Mouse (Mus musculus) heart, adult 18-20 months (tissue): ENCODE measurements around the gene Gpc5. TPM values are rescaled to one million over a fixed set of nuclear protein-coding genes. Genes with fewer than 3 reads are reported as not detected.

ENCODE experiments used
- DNase-seq, 2 experiments: peaks; one replicate each; pipeline ENCODE4 v3.0.0; 2021 to 2022; ENCODE audit warnings: mixed read lengths in 1 of 2
- total RNA-seq, 2 experiments: library from RNA; stranded (reverse); gene quantifications; 2 replicates each; pipeline ENCODE4 v1.2.3; 2021

Gpc5 gene
- total RNA-seq, 2 experiments from 2014 or later, result not detected

DNA sequence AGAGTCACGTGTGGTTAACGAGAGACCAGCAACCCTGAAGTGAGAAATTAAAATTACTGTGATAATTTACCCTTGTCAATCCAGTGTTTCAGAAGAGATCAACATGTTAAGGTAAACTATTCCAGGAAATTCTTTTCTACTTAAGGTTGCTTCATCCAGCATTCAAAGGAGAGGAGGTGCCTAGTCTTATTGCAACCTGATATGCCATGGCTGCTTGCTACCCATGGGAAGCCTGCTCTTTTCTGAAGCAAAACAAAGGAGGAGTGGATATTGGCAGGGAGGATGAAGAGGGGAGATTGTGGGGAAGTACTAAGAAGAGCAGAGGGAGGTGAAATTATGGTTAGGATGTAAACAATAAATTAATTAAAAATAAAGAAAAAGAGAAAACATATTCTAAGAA, 15.5 kb downstream of the Gpc5 start:
- DNase-seq, result no peak

DNA sequence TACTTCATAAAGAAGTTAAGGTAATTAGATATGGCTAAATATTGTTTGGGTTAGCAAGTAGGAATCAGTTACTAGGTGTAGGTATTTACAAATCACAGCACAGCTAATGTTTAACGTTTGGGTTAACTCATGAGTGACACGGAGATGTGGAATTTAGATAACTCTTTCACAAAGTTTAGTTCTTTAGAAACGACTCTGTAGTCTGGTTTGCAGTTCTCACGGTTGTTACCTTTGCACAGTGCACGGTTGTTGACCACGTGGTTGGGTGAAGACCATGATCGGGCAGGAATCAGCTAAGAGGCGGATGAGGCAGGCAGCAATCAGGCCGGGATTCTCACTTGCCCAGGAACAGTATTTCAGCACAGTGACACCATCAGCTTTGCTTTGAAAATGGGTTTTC, 26.6 kb downstream of the Gpc5 start:
- DNase-seq, result no peak

DNA sequence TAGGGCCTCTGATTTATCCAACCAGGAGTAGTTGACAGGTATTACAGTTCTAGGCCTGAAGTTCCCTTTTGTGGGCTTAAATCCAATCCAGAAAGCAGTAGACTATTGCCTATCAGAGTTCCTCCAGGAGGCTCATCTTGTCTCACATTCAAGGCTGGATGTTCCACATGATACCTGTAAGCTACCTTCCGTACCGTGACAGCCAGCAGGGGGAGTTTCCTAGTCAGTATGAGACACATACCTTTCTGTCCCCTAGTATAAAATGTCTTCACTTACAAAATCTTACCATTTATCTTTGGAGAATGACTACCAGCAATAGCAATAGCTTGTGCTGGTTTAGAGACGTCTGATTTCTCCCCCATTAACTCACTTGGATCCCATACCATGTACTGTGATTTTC, 56.8 kb downstream of the Gpc5 start:
- no peak for DNase-seq

DNA sequence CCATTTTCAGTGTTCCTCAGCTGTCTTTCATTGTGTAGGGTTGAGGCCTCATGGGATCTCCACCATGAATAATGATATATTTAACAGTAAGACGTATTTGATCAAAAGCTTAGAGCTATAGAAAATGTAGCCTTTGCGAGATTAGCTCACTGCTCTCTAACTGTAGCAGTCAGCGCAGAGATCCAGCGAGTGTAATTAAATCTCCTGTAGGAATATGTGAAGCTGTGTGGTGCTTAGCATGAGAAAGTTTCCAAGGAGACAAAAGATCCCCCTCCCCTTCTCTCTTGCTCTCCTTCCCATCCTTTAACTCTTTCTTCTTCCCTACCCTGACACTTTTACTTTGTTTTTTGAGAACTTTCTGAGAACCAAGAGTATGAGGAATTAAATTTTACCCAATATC, 64.6 kb downstream of the Gpc5 start:
- DNase-seq, result no peak

DNA sequence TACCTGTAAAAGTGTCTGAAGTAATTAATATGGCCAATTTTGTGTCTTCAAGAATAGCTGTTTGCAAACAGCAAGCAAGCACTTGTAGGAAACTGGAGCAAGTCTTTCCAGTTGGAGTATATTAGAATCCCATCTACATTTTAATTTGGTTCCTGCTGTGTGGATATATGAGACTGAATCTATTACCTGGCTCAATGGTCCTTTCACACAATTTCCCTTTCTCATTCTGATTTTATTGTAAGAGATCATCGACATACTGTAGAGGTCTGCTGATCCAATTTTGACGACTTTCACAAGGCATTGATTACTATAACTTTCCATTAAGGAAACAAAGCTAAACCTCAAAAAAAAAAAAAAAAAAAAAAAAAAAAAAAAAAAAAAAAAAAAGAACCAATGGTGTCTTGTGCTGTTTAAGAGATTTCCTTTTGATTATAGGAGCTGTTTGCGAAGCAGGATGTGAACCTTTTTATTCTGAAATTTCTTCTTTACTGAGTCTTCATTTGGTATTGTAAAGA, 85.4 kb downstream of the Gpc5 start:
- DNase-seq, result no peak

DNA sequence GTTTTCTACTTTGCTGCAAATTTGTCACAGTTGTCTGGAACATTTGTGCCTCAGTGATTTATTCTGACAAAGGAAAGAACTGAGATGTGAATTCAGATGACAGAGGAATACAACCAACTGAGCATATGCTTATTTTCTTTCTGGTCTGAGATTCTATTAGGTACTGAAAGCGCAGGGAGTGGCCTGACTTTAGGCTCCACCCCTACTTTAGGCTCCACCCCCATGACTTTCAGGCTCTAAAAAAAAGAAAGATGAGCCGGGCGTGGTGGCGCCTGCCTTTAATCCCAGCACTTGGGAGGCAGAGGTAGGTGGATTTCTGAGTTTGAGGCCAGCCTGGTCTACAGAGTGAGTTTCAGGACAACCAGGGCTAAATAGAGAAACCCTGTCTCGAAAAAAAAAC, 87.9 kb downstream of the Gpc5 start:
- DNase-seq, result no peak

DNA sequence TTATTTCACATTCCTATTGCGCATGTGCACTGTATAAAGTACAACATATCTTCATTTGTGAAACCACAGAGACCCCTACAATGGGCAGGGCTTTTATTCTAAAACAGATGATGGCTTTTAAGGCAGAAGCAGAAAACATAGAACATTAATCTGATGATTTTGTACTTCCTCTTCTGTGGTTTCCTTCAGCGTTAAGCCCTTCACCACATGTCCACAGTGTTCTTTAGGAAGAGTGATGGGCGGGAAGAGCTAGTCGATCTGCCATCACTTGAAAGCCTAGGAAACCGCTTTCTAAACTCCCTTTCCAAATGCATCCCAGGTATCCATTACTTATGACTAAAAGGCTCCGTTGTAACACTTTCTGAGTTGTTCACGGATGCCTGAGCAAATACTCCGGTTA, 96.2 kb downstream of the Gpc5 start:
- no peak for DNase-seq

DNA sequence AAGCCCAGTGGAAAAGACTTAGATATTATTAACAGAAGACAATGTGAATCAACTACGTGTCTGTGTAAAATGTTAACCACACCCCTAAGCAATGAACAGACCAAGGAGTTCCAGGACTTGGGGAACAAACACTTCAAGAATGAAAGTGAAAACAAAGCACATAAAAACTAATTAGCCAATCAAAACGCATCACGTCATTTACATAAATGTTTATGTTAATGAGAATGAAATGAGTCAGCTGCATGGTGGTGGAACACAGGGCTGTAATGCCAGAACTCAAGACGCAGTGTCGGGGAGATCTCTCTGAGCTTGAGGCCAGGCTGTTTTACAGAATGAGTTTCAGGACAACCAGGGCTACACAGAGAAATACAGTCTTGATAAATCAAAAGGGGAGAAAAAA, 136.1 kb downstream of the Gpc5 start:
- no peak for DNase-seq

DNA sequence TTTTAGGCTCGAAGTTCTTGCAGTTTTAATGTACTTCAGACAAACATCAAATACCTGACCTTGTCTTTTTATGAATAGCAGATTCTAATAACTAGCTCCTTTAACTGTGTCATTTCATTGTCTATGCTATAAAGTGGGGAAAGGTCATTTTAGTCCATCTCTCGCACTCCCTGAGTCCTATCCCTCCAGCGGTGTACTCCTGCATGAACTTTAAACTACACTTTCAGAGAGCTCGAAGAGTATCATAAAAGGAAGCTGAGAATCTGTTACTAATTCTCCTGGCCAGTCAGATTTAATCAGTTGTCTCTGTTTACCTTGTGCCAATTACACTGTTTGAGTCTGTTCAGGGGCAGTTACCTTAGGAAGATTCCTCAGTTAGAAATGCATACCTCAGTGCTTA, 144.4 kb downstream of the Gpc5 start:
- no peak for DNase-seq

DNA sequence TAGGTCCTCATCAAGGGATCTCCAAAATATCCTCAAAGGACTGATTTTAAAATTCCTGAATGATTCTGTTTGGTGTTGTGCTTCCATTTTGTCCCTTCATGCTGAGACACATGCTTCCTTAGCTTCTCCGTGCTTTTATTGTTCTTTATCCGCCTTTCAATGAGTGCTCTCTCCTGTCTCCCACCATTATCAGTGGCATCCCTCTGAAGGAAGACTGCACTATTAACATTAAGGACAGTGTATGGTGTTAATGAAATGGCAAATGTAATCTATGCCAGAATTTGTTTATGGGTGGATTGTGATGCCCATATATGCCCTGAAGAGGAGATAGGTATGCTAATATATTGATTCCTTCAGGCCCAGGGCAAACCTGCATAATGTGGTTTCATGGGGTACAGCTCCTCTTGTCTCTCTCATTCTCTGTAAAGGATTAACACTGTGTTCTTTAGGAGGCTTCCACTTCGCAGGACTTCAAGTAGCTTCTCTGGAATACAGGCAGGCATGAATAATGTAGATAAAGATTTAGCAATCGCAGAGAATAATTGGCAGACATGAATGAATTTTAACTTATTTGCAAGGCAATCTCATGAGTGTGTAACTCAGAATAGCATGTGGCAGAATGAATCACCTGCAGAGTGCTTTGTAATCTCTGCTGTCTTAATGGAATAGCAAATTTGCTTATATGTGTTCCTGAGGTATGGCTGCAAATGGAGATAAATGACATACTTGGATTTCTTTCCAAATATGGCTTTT, 148.8 kb downstream of the Gpc5 start:
- no peak for DNase-seq

DNA sequence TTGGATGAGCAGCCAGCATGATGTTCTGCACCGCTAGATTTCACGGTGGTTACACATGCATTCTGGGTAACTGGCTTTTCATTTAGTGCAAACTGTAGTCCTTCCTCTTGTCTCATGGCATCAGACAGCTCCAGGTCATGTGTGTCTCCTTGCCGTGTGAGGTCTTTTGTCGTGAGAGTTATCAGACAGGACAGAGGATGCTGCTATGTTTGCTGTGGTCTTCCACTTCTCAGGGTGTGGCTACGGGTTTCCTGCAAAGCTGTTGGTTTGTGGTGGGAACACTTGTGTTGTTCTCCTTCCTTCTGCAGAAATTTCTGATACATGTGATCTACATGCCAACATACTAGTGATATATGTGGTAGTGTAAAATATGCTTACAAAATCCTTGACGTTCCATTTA, 158.5 kb downstream of the Gpc5 start:
- DNase-seq, result no peak

DNA sequence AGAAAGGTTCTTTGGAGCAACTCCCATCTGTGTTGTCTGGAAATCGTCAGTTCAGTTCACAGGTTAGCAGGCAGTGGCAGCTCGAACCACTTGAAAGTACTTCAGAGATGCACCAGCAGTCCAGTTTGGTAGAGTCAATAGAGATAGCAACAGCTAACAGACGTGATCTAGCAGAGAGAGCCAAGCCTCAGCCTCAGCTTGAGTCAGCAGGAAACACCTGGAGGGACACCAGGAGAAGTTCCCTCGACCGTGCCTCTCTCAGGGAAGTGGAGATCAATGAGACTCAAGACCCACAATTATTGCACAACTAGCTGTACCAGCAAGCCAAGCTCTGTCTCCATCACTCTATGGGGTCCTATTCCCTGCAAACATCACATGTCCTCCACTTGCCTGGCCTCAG, 159.8 kb downstream of the Gpc5 start:
- no peak for DNase-seq

DNA sequence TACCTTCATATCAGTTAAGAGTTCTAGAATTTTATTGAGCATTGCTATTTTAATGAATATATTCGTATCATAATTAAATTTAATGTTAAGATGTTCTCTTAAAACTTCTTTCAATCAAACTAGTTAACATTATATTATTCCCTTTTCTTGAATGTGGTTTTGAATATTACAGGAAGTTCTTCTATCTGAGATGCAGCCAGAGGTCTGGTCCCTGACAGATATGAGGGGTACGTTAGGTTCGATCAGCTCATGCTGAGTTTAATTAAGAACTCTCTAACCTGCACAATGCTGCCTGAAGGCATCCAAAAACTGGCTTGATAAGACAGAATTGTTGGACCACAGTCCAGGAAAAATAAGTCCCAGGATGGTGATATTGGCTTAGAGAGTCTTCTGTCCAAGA, 161.1 kb downstream of the Gpc5 start:
- DNase-seq, result no peak

DNA sequence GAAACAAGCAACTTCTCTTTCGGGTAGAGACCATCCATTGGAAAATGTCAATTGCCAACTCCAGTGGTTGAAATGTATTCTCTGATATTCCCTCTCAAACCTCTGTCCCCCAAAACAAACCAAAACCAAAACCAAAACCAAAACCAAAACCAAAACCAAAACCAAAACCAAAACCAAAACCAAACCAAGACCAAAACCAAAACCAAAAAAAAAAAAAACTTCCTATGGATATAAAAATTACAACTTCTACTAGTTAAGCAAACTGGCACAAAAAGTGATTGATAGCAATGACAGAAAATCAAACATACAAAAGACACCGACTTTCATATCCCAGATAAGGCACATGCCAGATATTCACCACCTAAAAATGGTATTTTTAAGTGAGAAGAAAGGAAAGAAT, 161.7 kb downstream of the Gpc5 start:
- no peak for DNase-seq

DNA sequence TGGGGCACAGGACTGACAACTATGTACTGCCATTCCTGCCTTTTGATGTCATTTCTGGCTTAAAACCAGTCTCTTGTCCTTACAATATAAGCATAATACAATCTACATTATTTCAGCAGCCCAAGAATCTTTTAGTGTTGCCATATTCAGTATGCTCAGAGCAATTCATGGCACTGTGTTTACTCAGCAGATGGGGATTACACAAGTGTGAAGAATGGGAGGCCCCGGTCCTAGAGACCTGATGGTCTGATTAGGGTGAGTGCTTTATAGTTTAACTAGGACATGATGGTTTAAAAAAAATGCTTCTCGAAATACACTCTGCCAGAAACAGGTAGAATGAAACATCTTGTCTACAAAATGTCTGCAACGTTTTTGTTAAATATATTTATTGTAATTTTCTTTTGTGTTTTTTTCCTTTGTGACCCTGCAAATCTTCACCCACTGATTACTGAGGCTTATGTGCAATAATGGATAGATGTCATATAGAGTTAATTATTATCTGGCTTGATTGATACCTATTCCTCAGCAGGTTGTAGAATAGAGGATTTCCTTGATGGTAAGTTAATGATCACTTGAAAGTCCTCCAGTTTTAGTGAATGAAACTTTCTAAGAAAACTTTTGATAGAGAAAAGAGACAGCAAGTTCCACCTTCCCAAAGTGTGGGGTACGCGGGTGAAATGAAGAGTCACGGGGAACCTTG, 177.8 kb downstream of the Gpc5 start:
- no peak for DNase-seq

DNA sequence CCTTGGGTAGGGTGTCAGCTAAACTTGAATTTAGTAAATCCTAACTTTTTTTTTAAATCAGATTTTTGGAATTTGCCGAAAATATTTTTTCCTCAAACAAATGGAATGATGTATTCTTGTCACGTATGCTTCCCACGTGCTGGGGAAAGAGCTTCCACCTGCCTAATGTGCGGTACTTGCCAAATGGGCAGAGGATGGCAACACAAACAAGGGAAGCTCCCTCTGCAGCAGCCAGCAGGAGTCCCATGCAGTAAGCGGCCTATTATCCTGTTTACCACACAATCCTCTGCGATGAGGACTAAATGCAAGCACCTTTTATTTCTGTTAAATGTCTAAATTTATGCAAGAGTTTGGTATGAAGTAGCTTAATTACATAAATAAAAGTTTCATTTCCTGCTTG, 178.4 kb downstream of the Gpc5 start:
- DNase-seq, result no peak

DNA sequence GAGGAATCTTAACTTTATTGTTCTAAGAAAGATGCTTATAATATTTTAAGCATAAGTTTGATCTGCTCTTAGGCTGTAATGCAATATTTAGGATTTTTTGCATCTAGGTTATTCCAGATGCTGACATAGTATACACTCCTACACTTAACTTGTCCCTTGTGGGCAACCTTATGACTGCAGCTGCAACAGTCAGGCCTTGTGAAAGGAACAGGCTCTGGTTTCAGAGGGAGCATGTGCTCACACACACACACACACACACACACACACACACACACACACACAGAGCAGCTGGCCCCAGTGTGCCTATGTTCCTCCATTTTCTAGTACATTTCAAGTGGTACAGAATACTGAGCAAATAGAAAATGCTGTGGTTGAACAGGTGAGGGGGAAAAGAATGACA, 190.8 kb downstream of the Gpc5 start:
- no peak for DNase-seq

DNA sequence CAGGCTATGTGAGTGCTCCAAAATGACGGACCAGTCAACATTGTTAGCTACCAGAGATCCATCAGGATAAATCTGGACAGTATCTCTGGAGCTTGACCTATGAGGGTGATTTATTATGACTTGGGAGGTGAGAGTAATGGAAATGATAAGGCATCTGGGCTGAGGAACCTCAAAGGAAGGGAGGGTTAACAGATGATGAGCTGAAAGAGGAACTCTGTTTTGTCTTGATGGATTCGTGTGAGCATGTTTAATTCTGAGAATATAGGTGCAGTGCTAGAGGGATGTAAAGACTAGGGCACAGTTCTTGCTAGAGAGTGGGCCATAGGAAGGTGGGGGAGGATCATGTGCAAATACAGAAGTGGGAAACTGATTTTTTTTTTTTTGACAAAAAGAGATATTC, 232.2 kb downstream of the Gpc5 start:
- DNase-seq, result no peak

DNA sequence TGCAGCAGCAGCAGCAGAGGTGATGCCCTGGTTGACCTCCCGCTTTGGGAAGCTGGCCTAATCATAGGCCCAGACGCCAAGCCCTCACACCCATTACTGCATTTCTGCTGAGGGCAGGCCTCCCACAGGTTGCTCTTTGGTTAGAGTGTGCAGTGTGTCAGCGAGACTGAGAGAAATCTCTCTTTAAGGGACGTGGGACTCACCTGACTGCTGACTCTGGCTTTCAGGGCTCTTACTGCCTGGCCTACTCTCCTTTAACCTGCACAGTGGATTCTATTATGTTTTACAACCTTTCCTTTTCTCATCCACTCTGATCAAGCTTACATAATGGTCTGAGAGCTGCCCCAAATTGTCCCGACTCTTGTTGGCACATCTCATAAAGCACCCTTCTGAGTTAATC, 234.4 kb downstream of the Gpc5 start:
- DNase-seq, result no peak

DNA sequence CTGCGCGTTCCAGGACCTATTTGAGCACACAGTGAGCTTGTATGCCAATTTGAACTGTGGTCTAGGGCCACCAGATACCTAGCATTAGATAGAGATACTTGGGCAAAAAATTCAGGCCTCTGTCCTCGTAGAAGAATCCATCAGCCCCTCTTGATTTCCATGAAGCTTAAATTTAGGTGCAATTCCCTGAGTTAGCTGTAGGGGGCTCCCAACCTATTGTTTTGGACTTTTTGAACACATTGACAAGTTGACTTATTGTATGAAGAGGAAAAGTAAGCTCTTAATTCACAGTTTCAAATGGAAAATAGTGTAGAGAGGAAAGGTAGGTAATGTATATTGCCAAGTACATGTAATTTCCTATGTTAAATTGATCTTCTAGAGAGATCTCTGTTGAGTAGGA, 247.1 kb downstream of the Gpc5 start:
- DNase-seq, result no peak

DNA sequence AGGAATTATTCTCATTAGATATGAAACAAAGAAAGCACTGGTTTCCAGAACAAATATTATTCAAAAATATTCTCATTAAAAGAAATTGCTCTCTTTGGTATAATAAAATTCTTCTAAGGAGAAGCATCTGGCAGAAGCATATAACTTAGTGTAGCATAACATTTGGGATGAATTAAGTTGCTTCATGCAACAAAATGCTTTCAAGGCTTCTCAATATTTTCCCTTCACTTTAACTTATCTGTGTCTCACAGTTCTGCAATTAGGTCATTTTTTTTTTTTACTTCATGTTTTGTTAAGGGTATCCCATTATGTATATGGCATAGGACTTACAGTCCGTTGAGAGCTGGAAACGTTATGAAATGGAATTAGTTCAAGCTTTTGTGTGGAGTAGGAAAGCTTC, 250.6 kb downstream of the Gpc5 start:
- DNase-seq, result no peak

DNA sequence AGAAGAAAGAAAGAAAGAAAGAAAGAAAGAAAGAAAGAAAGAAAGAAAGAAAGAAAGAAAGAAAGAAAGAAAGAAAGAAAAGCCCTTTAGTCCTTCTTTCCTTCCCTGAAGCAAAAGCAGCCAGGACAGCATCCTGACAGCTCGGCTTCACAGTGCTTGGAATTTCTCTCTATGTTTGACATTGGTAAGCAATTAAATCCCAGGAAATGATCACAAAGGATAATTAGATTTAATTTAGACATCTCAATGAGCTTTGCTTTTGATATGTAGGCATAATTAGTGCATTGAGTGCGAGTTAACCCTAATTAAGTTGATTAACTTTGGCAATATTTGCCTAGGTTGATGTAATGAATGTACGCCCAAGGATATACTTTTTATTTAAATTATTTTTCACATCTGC, 257.4 kb downstream of the Gpc5 start:
- DNase-seq, result no peak

DNA sequence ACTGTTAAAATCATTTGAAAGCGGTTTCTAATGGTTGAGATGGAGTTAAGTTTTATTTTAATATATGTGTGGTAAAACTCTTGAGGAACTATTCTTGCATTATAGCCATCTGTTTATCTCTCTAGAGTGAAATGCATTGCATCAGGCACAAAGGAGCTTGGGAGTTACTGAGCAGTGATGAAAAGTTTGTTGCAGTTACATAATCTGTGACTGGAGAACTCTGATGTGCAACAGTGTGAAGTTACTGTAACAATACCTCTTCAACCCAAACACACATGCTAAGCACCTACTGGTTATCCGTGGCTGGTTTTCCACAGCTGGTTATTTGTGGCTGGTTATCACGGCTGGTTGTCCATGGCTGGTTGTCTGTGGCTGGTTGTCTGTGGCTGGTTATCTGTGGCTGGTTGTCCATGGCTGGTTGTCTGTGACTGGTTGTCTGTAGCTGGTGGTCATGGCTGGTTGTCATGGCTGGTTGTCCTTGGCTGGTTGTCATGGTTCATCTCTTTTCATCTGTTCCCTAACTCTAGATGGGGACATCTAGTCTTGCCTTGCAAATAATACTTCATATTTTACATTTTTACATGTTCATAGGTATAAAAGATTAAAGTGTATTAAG, 273.4 kb downstream of the Gpc5 start:
- no peak for DNase-seq
